Mouse (Mus musculus) erythroblast, embryonic 14.5 days (primary cell): ENCODE data around the gene Car6. TPM values are rescaled to one million over a fixed set of nuclear protein-coding genes. Genes with fewer than 3 reads are reported as not detected.

Source experiments
- H3K27me3 ChIP-seq: 2 replicates; pipeline ENCODE4 v1.6.1; 2012; ENCODE audit warnings: inconsistent platforms; ENCODE audit not compliant: control insufficient read depth
- H3K36me3 ChIP-seq: 2 replicates; pipeline ENCODE4 v1.6.1; 2012; ENCODE audit warnings: mild to moderate bottlenecking, inconsistent platforms; ENCODE audit not compliant: control insufficient read depth
- H3K4me1 ChIP-seq: 2 replicates; pipeline ENCODE4 v1.6.1; 2012; ENCODE audit warnings: inconsistent platforms; ENCODE audit not compliant: control insufficient read depth
- H3K4me3 ChIP-seq: replicated peaks from 2 replicates; pipeline ENCODE3; 2012; ENCODE audit warnings: moderate library complexity, mild to moderate bottlenecking, inconsistent platforms
- H3K9me3 ChIP-seq: 2 replicates; pipeline ENCODE4 v1.6.1; 2012; ENCODE audit warnings: low read length, inconsistent platforms, mixed read lengths; ENCODE audit not compliant: control insufficient read depth
- GATA1 ChIP-seq: IDR thresholded peaks from 2 replicates; pipeline ENCODE4 v1.6.1; 2012; ENCODE audit warnings: low read length, inconsistent platforms, mixed read lengths
- TAL1 ChIP-seq: IDR thresholded peaks from 3 replicates; pipeline ENCODE4 v1.6.1; 2012; ENCODE audit warnings: low read length, inconsistent platforms, mixed read lengths
- polyA plus RNA-seq: library from polyadenylated mRNA; stranded (reverse); fragments of >175 nt; gene quantifications from 2 replicates; pipeline ENCODE4 v1.2.3, GENCODE M21; 2012

Car6 gene
- polyA plus RNA-seq, 1 experiment: not detected

DNA sequence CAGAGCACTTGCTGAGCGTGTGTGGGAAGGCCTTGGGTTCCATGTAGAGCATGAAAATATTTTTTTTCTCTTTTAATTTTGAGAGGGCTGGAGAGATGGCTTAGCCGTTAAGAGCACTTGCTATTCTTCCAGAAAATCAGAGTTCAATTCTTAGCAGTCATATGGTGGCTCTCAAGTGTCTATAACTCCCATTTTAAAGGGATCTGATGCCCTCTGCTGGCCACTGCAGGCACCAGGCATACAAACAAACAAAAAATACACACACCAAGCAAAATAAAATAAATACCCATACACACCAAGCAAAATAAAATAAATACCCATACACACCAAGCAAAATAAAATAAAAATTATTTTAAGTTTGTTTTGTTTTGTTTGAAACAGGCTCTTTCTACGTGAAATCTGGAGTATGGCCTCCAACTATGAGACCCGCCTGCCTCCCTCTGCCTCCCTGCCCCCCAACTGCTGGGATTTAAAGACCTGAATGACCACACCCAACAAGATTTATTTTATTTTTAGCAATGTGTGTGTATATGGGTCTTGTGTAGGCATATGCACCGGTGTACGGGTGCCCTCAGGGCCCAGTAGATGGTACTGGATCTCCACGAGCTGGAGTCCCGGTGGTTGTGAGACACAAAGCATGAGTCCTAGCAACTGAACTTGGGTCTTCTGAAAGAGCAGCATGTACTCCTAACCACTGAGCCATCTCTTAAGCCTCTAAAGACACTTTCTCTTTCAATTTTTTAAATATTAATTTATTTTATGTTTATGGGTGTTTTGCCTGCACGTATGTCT lies 18.6 kb upstream of the Car6 start:
- Histone ChIP-seq H3K4me1 (peaks cover 24% of the 10 kb centered on the region), H3K27me3 (no peaks in the 10 kb centered on the region), H3K9me3 (no peaks in the 10 kb centered on the region), H3K4me3 (no peak overlapping the region), H3K36me3 (no peaks in the 10 kb centered on the region)
- TF ChIP-seq TAL1 (no peak), GATA1 (no peak)

- no peaks in the 10 kb centered on the region for H3K36me3 ChIP-seq
- no peak for TF ChIP-seq TAL1
- TF ChIP-seq GATA1: no peak
- H3K27me3 ChIP-seq: no peaks in the 10 kb centered on the region
- H3K4me1 ChIP-seq: peaks cover 30% of the 10 kb centered on the region
- H3K4me3 ChIP-seq: no peak overlapping the region
- no peaks in the 10 kb centered on the region for H3K9me3 ChIP-seq
Measured at GRCm38 (mm10) chr4:150217935-150218334, 16.8 kb upstream of the Car6 start.

GRCm38 (mm10) chr4:150217042-150217554 lies 16.0 kb upstream of the Car6 start:
- Histone ChIP-seq H3K27me3 (no peaks in the 10 kb centered on the region), H3K9me3 (no peaks in the 10 kb centered on the region), H3K4me3 (no peak overlapping the region), H3K36me3 (no peaks in the 10 kb centered on the region), H3K4me1 (peaks cover 34% of the 10 kb centered on the region)
- TF ChIP-seq TAL1 (no peak), GATA1 (no peak)

DNA sequence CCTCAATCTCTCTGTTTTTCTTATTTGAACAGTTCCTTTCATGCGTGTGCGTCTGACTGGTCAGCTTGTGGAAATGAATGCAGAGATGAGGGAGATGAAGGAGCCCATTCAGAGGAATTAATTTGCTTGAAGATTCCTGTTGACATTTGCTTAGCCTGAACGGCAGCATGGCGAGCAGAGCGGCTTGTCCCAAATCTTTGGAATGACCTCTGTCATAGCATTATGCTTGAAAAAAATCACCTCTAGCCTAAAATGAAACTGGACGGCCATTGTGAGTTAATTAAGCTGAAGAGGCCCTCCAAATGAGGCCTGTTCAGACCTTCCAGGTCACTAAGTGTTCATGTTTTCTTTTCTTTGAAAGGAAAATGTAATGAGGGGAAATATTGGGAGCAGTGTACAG lies 15.3 kb upstream of the Car6 start:
- TF ChIP-seq TAL1 (no peak), GATA1 (no peak)
- H3K4me3 ChIP-seq: no peak overlapping the region
- no peaks in the 10 kb centered on the region for H3K36me3 ChIP-seq
- no peaks in the 10 kb centered on the region for H3K9me3 ChIP-seq
- H3K27me3 ChIP-seq: no peaks in the 10 kb centered on the region
- H3K4me1 ChIP-seq: peaks cover 34% of the 10 kb centered on the region

DNA sequence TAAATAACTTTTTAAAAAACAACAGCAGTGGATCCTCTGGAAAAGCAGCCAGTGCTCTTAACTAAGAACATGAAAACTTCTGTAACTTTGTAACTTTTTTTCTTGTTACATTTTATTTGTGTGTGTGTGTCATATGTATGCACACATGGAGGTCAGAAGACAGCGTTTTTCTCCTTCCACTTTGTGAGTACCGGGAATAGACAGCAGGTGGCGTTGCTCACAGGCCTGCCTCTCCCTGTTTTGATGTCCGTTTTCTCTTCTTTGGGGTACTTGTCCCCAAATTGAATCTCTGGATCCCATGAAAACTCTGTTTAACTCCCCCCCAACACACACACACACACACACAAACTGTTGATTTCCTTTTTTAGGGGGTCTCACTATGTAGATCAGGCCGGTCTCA lies 12.8 kb upstream of the Car6 start:
- TF ChIP-seq GATA1 (no peak), TAL1 (no peak)
- no peak overlapping the region for H3K4me3 ChIP-seq
- peaks cover 19% of the 10 kb centered on the region for H3K4me1 ChIP-seq
- H3K27me3 ChIP-seq: no peaks in the 10 kb centered on the region
- H3K36me3 ChIP-seq: no peaks in the 10 kb centered on the region
- no peaks in the 10 kb centered on the region for H3K9me3 ChIP-seq

- H3K9me3 ChIP-seq: no peaks in the 10 kb centered on the region
- H3K36me3 ChIP-seq: no peaks in the 10 kb centered on the region
- H3K27me3 ChIP-seq: no peaks in the 10 kb centered on the region
- TF ChIP-seq GATA1 (no peak), TAL1 (no peak)
- H3K4me3 ChIP-seq: peak overlapping the region; percentile 46
- peaks cover 18% of the 10 kb centered on the region for H3K4me1 ChIP-seq
Measured at GRCm38 (mm10) chr4:150212553-150212971, 11.4 kb upstream of the Car6 start.

GRCm38 (mm10) chr4:150211930-150212552 lies 10.9 kb upstream of the Car6 start:
- Histone ChIP-seq H3K36me3 (no peaks in the 10 kb centered on the region), H3K4me3 (peak overlapping the region; percentile 46), H3K27me3 (no peaks in the 10 kb centered on the region), H3K4me1 (peaks cover 13% of the 10 kb centered on the region), H3K9me3 (no peaks in the 10 kb centered on the region)
- no peak for TF ChIP-seq GATA1
- no peak for TF ChIP-seq TAL1

- Histone ChIP-seq H3K9me3 (no peaks in the 10 kb centered on the region), H3K4me1 (peaks cover 9% of the 10 kb centered on the region), H3K27me3 (no peaks in the 10 kb centered on the region), H3K36me3 (no peaks in the 10 kb centered on the region), H3K4me3 (no peak overlapping the region)
- TF ChIP-seq GATA1 (no peak), TAL1 (no peak)
Measured at GRCm38 (mm10) chr4:150210306-150210705, 9.2 kb upstream of the Car6 start.

- H3K27me3 ChIP-seq: no peaks in the 10 kb centered on the region
- TF ChIP-seq TAL1 (no peak), GATA1 (no peak)
- no peaks in the 10 kb centered on the region for H3K36me3 ChIP-seq
Measured at GRCm38 (mm10) chr4:150209751-150210150, 8.6 kb upstream of the Car6 start.

More at GRCm38 (mm10) chr4:150209751-150210150, 8.6 kb upstream of the Car6 start:
- H3K9me3 ChIP-seq: no peaks in the 10 kb centered on the region
- peaks cover 9% of the 10 kb centered on the region for H3K4me1 ChIP-seq
- no peak overlapping the region for H3K4me3 ChIP-seq
